Mouse (Mus musculus) kidney, adult 18-20 months (tissue): Measurements from ENCODE around the gene Thtpa.

Source experiments
- DNase-seq: peaks from one replicate; pipeline ENCODE4 v3.0.0; 2021

Gene Thtpa

GRCm38 (mm10) chr14:55078366-55078989, 16.1 kb upstream of the Thtpa start:
- DNase-seq = no peak

- DNase-seq = peak; percentile 77
Measured at GRCm38 (mm10) chr14:55079214-55079970, 15.2 kb upstream of the Thtpa start.

GRCm38 (mm10) chr14:55081105-55081504, 13.5 kb upstream of the Thtpa start:
- no peak for DNase-seq

DNA sequence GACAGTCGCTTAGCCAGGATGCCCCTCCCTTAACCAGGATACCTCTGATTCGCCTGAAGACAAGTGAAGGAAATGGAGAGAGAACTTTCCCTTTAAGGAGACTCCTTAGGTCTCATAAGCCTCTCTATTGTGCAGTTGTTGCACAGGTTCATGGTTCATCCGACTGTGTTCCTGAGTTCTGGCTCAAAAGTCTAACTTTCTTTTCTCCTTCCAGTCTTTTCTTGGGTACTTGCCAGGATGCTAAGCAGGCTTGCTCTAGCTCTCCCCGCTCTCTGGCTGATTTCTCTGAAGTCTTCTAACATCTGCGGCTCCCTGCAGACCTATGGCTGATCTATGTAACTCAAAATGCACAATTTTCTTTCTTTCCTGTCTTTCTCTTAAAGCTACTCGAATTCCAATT, 11.1 kb upstream of the Thtpa start:
- peak; percentile 23 for DNase-seq

DNA sequence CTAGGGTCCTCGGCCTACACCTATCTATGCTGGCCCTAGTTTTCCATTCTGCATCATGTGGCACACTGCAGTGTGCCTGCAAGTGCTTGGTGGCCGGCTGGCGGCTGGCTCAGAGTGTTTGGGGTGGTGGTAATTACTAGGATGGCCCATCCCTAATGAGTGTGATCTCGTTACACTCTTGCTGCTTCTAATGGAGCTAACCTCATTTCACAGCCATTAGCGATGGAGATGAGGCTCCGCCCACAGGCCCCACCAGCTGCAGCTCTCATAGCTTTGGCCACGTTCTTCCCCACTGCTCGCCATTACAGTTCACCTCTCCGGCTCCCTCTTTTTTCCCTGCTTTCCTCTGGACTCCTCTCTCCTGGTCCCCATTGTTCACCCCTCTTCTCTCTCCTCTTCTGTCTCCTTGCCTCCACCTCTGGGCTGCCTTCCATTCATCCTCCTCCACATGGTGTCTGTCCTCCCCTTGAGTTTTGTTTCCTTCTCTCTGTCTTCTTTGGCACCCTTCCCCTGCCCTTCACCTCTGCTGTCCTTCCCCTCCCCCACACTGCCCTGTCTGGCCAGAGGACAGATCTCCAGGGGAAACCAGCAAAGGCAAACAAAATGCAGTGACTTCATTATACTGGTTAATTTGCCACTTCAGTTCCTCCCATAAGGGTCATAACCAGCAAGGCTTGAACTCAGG, 9.1 kb upstream of the Thtpa start:
- peak; percentile 69 for DNase-seq

GRCm38 (mm10) chr14:55086009-55086514, 8.5 kb upstream of the Thtpa start:
- DNase-seq = no peak

- DNase-seq = no peak
Measured at GRCm38 (mm10) chr14:55089199-55089947, 5.2 kb upstream of the Thtpa start.

DNA sequence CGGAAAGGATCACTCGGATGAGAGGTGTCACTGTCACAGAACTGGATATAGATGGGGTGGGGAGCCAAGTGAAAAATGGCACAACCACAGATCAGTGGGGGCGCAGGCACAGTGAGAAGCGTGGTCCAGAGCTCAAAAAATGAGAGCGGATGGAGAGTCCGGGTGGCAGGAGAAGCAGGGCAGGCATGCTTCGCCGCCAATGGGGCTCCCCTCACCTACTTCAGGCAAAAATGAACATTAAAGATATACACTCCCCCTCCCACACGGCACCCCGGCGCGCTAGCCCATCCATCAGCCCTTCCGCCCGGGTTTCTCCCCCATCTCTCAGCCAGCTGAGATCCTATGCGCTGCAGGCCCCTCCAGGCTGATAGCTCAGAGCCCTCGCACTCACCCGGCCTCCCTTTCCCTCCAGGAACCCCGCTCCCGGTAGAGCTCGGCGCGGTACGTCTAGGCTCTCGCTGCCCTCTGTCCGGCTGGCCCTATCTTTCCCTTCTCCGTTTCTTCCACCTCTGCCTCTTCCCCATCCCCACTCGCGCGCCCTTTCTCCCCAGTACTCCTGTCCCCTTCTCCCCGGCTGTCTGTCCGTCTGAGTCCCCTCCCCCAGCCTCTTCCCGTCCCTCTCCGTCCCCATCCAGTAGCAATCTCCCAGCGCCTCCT, 3.2 kb upstream of the Thtpa start:
- peak; percentile 33 for DNase-seq

GRCm38 (mm10) chr14:55092011-55092577, 2.5 kb upstream of the Thtpa start, which contains the start of gene Zfhx2:
Gene Zfhx2 (minus strand): TSS chr14:55092324.
- peak; percentile 94 for DNase-seq

GRCm38 (mm10) chr14:55093927-55094326, 657 bp upstream of the Thtpa start:
- DNase-seq = no peak

GRCm38 (mm10) chr14:55095263-55095662, 679 bp downstream of the Thtpa start:
- DNase-seq = no peak

DNA sequence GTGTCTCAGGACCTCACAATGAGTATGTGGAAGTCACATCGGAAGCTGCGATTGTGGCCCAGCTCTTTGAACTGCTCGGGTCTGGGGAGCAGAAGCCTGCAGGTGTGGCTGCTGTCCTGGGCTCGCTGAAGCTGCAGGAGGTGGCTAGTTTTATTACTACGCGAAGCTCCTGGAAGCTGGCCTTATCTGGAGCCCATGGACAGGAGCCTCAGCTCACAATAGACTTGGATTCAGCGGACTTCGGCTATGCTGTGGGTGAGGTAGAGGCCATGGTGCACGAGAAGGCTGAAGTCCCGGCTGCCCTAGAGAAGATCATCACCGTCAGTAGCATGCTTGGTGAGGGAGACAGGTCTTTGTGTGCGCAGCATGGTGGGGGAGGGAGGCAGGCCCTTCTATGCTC, 1.1 kb downstream of the Thtpa start:
- peak; percentile 40 for DNase-seq

DNA sequence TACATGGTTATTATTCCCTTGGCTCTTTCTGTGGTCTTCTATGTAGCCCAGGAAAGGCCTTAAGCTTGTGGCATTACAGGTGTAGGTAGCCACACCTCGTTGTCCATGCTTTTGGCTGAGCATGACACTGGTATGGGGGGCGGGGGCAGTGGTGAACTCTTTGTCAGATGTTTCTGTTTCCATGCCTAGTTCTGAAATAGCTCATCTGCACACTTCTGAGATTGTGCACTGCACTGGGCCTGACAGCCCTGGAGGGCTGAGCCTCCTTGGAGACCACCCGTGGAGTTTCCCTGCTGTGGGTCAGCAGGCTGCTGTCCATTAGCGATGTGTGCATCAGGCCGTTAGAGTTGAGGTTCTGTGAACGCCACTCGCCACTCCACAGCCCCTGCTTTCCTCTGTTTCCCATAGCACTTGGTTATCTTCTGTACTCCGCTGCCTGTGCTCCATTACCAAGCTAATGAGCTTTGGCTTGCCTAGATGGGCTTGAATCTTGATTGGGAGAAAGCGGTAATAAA, 2.0 kb downstream of the Thtpa start:
- no peak for DNase-seq

GRCm38 (mm10) chr14:55097646-55098045, 3.1 kb downstream of the Thtpa start:
- no peak for DNase-seq

- DNase-seq = peak; percentile 64
Measured at GRCm38 (mm10) chr14:55098067-55098466, 3.5 kb downstream of the Thtpa start.

GRCm38 (mm10) chr14:55101592-55101991, 7.0 kb downstream of the Thtpa start:
- peak; percentile 58 for DNase-seq

GRCm38 (mm10) chr14:55102253-55102785, 7.7 kb downstream of the Thtpa start:
- no peak for DNase-seq

GRCm38 (mm10) chr14:55104365-55104764, 9.8 kb downstream of the Thtpa start:
- DNase-seq = no peak

DNA sequence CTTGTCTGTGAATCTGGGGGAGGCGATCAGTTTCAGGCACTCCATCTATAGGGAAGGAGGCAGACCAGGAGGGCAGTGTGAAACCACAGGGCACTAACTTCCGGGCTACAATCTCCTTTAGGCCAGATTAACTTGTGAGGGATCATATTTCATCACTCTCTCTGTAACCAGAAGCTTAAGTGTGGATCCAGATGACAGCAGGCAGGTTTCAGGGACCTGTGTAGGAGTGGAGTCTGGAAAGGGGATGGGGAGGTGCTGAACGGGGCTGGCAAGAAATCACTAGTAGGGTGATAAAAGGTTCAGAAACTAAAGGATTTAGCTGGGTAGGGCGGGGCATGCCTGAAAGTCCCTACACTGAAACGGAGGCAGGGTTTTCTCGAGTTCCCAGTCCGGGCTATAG, 10.8 kb downstream of the Thtpa start:
- DNase-seq = no peak

DNA sequence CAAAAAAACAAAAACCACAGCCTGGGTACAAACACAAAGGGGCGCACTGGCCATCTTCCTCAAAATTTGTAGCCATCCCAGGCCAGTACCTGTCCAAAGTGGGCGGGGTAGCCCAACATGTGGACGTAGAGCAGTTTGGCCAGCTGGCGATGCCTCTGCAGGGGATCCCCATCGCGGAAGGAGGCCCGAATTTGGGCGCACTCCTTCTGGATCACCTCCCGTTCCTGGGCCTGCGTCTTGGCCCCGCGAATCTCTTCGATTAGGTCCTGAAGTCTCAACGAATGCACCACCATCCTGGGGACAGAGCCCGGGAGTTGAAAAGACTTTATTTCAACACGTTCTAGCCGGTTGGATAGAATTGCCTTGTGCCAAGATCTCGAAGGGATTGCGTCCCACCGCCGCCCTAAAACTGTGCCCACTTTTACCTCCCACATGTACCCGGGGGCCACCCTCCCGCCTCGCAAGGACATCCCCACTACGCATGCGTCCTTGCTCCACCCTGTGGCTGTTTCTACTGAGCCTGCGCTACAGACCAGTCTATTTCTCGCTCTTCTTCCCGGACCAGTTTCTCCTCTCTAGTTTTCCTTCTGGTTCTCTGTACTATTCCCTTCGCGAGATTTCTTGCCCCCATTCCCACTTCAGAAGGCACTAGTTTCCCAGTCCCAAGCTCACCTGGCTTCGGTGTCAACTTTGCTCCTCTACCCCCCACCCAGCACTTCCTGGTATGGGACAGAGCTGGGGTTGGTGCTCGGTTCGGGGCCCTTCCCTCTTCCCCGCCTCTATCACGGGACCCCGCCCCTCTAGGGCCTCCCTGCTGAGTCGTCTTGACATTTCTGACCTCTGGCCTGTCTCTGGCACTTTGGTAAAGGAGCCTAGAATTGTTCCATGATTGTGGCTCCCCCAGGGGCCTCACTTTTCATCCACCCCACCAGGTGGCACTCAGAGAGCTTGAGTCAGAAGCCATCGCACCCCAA, 11.5 kb downstream of the Thtpa start, which contains the start of gene Ap1g2:
TSS of gene Ap1g2 (minus strand) at position 758 of the 974 bp plus-strand sequence.
- peak; percentile 88 for DNase-seq
